Mouse (Mus musculus) cerebellum, adult 2 months (tissue): Measurements from ENCODE around the gene Rnase2a.

Experiments
- CTCF ChIP-seq: fragments of 200-500 bp; IDR thresholded peaks from 2 replicates; pipeline ENCODE4 v1.5.1; 2011; ENCODE audit warnings: low read depth, mild to moderate bottlenecking, control low read depth, low read length, moderate library complexity, borderline replicate concordance; ENCODE audit not compliant: insufficient read depth
- POLR2A ChIP-seq: fragments of 200-500 bp; IDR thresholded peaks from 2 replicates; pipeline ENCODE4 v1.6.1; 2011; ENCODE audit warnings: low read length, control low read depth, borderline replicate concordance; ENCODE audit not compliant: insufficient read depth

DNA sequence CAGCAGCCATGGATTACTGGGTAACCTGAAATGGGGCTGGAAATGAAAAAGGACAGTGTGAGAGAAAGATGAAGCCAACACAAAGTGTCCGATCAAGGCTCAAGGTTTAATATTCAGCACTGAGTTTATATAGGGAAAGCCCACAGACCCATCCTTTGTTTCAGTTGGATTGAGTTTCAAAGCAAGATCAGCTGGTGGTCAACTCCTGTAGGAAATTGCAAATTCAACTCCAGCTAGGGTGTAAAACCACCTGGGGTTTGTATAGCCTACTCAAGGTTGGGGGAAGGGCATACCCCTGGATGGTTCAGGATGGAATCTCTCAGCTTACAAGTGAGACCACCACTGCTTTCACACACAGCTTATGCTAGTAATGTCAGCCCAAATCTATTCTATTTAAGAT is 8.2 kb downstream of the Rnase2a start:
- TF ChIP-seq CTCF (no peak), POLR2A (no peak)
